9 mouse cellular contexts compared by ENCODE assay signal in the genomic region with DNA sequence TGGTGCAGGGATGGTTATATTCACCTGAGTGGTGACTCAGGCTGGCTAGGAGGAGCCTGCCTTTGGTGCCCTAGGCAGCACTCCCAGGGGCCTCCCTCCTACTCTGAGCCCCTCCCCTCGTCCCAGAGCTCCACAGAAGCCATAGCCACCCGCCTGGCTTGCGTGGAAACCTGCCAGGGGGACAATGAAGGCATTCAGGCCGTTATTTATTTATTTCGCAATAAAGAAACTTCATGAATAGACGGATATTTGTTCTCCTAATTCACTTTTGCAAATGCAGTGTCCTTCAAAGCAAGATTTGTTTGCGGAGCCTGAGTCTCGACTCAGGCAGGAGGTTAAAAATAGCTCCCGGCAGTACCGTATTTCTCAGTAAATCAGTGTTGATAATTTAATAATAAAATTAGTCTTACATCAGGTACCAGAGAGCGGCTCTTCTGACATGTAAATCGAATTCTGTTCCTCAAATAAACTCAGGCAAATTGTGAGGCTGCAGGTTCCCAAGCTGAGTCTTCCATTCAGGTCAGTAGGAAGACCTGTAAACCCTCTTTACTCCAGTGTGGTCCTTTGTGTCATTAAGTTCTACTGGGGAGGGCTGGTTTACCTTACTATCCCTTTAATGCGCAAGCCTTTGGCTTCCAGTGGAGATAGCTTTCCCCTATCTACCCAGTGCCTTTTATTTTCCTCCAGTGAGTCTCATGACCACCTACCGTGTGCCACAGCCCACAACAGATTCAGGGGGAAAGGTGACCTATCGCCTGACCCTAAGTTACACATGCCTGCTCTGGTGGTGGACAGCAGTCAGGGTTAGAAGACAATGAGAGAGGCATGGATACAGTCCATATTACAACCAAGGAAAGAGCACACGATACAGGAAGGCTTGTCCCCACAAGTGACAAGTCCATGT. TPM values are rescaled to one million over a fixed set of nuclear protein-coding genes. Genes with fewer than 3 reads are reported as not detected.
DNase-seq lines count a peak whose midpoint lies in the region; ATAC-seq and TF ChIP-seq lines count a peak whose summit lies in the region.
"Had no signal": no experiment of that assay in that cellular context is flagged by ENCODE, and none has a peak within 500 bp of the region (broad histone marks: within the 10 kb centered on the region; RNA-seq: fewer than 3 reads in every experiment).

No protein-coding gene starts in this region.

- peak overlapping the region; percentile 17; the same call in 1 of the 2 replicates for H3K4me2 ChIP-seq in forebrain, postnatal 0 days (ENCODE audit: low read depth)
- 0 out of 2 replicates have a peak overlapping the region, but pooled peaks have one; percentile 5 for H3K4me2 ChIP-seq in hindbrain, embryonic 15.5 days

- ATAC-seq in forebrain, postnatal 0 days = peak; percentile 82
- ATAC-seq in hindbrain, embryonic 15.5 days (ENCODE audit: low FRiP score, low read depth) = peak; percentile 80

- H3K4me3 ChIP-seq in forebrain, postnatal 0 days (ENCODE audit: low read depth, low read length) = no peak overlapping the region; the same call in 1 of the 2 replicates
- no peak overlapping the region for H3K4me3 ChIP-seq in hindbrain, embryonic 15.5 days
- H3K4me3 ChIP-seq in midbrain, embryonic 10.5 days = peak overlapping the region; percentile 36
- H3K4me3 ChIP-seq: megakaryocyte, embryonic 14.5 days had no signal

- no peak for TF ChIP-seq CTCF in forebrain, postnatal 0 days (IDR thresholded peaks at IDR 0.05; ENCODE audit: low read depth)

- DNase-seq in Muller cell, postnatal 12 days (ENCODE audit: inconsistent ontology term) = peak; percentile 94
- DNase-seq in brain, adult 2 months (ENCODE audit: low read depth, low spot score) = peak; percentile 74
- DNase-seq in forebrain, postnatal 0 days = peak; percentile 50
- peak; percentile 32 to 35 for DNase-seq in left cerebral cortex, postnatal 14 days (ENCODE audit: low spot score in 2 of 2)
- peak; percentile 20 for DNase-seq in midbrain, embryonic 10.5 days (ENCODE audit: low spot score)
- peak; percentile 42 for DNase-seq in testis, postnatal 14 days (ENCODE audit: low spot score)
- DNase-seq in urinary bladder, postnatal 14 days (ENCODE audit: low spot score) = no peak

- intact Hi-C loops in left cerebral cortex, postnatal 14 days (cut with DNase I) = no loop called here

- H3K4me1 ChIP-seq in forebrain, postnatal 0 days (ENCODE audit: insufficient read depth) = 0 out of 2 replicates have a peak, but pooled peaks cover 4% of the 10 kb centered on the region
- peaks cover 4% of the 10 kb centered on the region for H3K4me1 ChIP-seq in hindbrain, embryonic 15.5 days (replicated peaks)
- H3K4me1 ChIP-seq in midbrain, embryonic 10.5 days = peaks cover 15% of the 10 kb centered on the region
- H3K4me1 ChIP-seq: megakaryocyte, embryonic 14.5 days had no signal

- H3K27ac ChIP-seq in forebrain, postnatal 0 days (ENCODE audit: low read depth, low read length) = no peak overlapping the region
- H3K27ac ChIP-seq in hindbrain, embryonic 15.5 days (replicated peaks) = no peak overlapping the region
- H3K27ac ChIP-seq in midbrain, embryonic 10.5 days (replicated peaks) = no peak overlapping the region

- H3K9me3 ChIP-seq in forebrain, postnatal 0 days (ENCODE audit: low read length) = no peaks in the 10 kb centered on the region
- no peaks in the 10 kb centered on the region for H3K9me3 ChIP-seq in hindbrain, embryonic 15.5 days
- no peaks in the 10 kb centered on the region for H3K9me3 ChIP-seq in midbrain, embryonic 10.5 days (replicated peaks)

- 5% methylated on average over 16 of the region's 16 CpGs for WGBS in forebrain, postnatal 0 days
- WGBS in hindbrain, embryonic 15.5 days = 8% methylated on average over 16 of the region's 16 CpGs
- 9% methylated on average over 16 of the region's 16 CpGs for WGBS in midbrain, embryonic 10.5 days

- H3K9ac ChIP-seq in forebrain, postnatal 0 days = no peak overlapping the region
- H3K9ac ChIP-seq in hindbrain, embryonic 15.5 days = no peak overlapping the region

- no peaks in the 10 kb centered on the region for H3K36me3 ChIP-seq in forebrain, postnatal 0 days (ENCODE audit: insufficient read depth)
- H3K36me3 ChIP-seq in hindbrain, embryonic 15.5 days = no peaks in the 10 kb centered on the region
- H3K36me3 ChIP-seq in midbrain, embryonic 10.5 days = no peaks in the 10 kb centered on the region

- H3K27me3 ChIP-seq in forebrain, postnatal 0 days (ENCODE audit: insufficient read depth, low read length) = no peaks in the 10 kb centered on the region
- no peaks in the 10 kb centered on the region; the same call in 1 of the 2 replicates for H3K27me3 ChIP-seq in hindbrain, embryonic 15.5 days
- no peaks in the 10 kb centered on the region for H3K27me3 ChIP-seq in midbrain, embryonic 10.5 days (ENCODE audit: low read depth, poor library complexity, severe bottlenecking)

RNA-seq across cellular contexts. Expression of gene C1ql2, which starts 17.2 kb away (rescaled TPM):
- 3.0 and 3.5 TPM in 2 replicates for total RNA-seq in forebrain, postnatal 0 days (2014; rRNA removed)
- 1.5 and 3.0 TPM in 2 replicates for polyA plus RNA-seq in forebrain, postnatal 0 days (2015; fragmentation: Nextera tagmentation; extraction: Ambion mirVana)
- 7.2 and 7.4 TPM in 2 replicates for polyA plus RNA-seq in hindbrain, embryonic 15.5 days (2015; fragmentation: Nextera tagmentation; extraction: Ambion mirVana)
- total RNA-seq in left cerebral cortex, postnatal 14 days (2021) = 1 to 10 TPM; 1.8 to 6.9 TPM
- polyA plus RNA-seq in midbrain, embryonic 10.5 days (2016; fragmentation: Nextera tagmentation; extraction: Ambion mirVana) = 0.19 and 1.0 TPM in 2 replicates
